Mouse (Mus musculus) cerebellum, adult 2 months (tissue): ENCODE data around the gene Gm45194.

ENCODE experiments used
- CTCF ChIP-seq: fragments of 200-500 bp; IDR thresholded peaks from 2 replicates; pipeline ENCODE4 v1.5.1; 2011; ENCODE audit warnings: low read depth, mild to moderate bottlenecking, control low read depth, low read length, moderate library complexity, borderline replicate concordance; ENCODE audit not compliant: insufficient read depth
- POLR2A ChIP-seq: fragments of 200-500 bp; IDR thresholded peaks from 2 replicates; pipeline ENCODE4 v1.6.1; 2011; ENCODE audit warnings: low read length, control low read depth, borderline replicate concordance; ENCODE audit not compliant: insufficient read depth

DNA sequence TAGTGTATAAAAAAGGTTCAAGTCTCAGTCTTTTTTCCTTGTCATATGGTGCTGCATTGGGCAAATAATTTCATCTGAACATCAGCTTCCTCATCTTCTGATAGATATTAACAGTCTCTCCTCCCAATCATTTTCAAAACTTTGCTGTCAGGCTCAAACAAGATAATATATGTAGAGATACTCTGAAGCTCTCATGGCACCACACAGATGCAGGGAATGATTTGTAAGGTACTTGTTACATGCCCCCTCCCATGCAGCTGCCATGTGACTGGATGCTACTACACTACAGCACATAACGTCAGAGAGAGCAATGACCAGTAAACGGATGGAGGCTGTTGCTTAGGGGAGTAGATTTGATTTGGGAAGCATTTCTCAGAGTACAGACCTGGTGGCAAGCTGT lies at the start of gene Gm45194:
- no peak for TF ChIP-seq CTCF
- TF ChIP-seq POLR2A, result no peak
